Mouse (Mus musculus) olfactory bulb, adult 2 months (tissue): ENCODE results near the gene Tmem164. TPM values are rescaled to one million over a fixed set of nuclear protein-coding genes. Genes with fewer than 3 reads are reported as not detected.

ENCODE experiments used
- H3K27ac ChIP-seq: fragments of 200-500 bp; 2 replicates; pipeline ENCODE4 v1.5.1; 2012; ENCODE audit warnings: low read depth, low read length; ENCODE audit not compliant: insufficient read depth
- H3K4me1 ChIP-seq: fragments of 200-500 bp; 2 replicates; pipeline ENCODE4 v1.6.1; 2012; ENCODE audit warnings: low read length; ENCODE audit not compliant: control insufficient read depth, insufficient read depth
- H3K4me3 ChIP-seq: fragments of 200-500 bp; 2 replicates; pipeline ENCODE4 v1.5.1; 2012; ENCODE audit warnings: mild to moderate bottlenecking, low read depth, low read length, moderate library complexity; ENCODE audit not compliant: insufficient read depth
- CTCF ChIP-seq: fragments of 200-500 bp; IDR thresholded peaks from 2 replicates; pipeline ENCODE4 v1.5.1; 2012; ENCODE audit warnings: low read depth, mild to moderate bottlenecking, low read length, moderate library complexity; ENCODE audit not compliant: insufficient read depth
- POLR2A ChIP-seq: fragments of 200-500 bp; IDR thresholded peaks from 2 replicates; pipeline ENCODE4 v1.6.1; 2012; ENCODE audit warnings: mild to moderate bottlenecking, low read depth, low read length, moderate library complexity; ENCODE audit not compliant: insufficient read depth
- WGBS: fragments of 180-500 bp; shearing (Covaris S2); methylation state at CpG from one replicate; pipeline ENCODE4 v1.1.7; 2018; 5-methylcytosine and 5-hydroxymethylcytosine counted together
- polyA plus RNA-seq: library from polyadenylated mRNA; stranded (reverse); fragments of >200 nt; gene quantifications from 2 replicates; pipeline ENCODE4 v1.2.4, GENCODE M21; 2012; ENCODE audit warnings: low replicate concordance; ENCODE audit not compliant: missing spikeins, insufficient read depth, insufficient read length

Gene Tmem164
- polyA plus RNA-seq, 1 experiment: not detected

- Histone ChIP-seq H3K27ac (no peak overlapping the region), H3K4me3 (no peak overlapping the region), H3K4me1 (no peaks in the 10 kb centered on the region)
- no peak for TF ChIP-seq CTCF
- no peak for TF ChIP-seq POLR2A
- WGBS: 97% methylated on average over 1 of the region's 1 CpGs
These were observed 10.1 kb upstream of the Tmem164 start for GRCm38 (mm10) chrX:142671141-142671540.

- Histone ChIP-seq H3K27ac (no peak overlapping the region), H3K4me3 (no peak overlapping the region), H3K4me1 (no peaks in the 10 kb centered on the region)
- TF ChIP-seq POLR2A: no peak
- TF ChIP-seq CTCF: no peak
- WGBS: 84% methylated on average over 1 of the region's 1 CpGs
These were observed 8.5 kb upstream of the Tmem164 start for GRCm38 (mm10) chrX:142672701-142673100.

- TF ChIP-seq CTCF (no peak), POLR2A (no peak)
- WGBS: 67% methylated on average over 3 of the region's 3 CpGs
- H3K4me3 ChIP-seq: no peak overlapping the region
- peaks cover 2% of the 10 kb centered on the region for H3K4me1 ChIP-seq
- H3K27ac ChIP-seq: no peak overlapping the region
These were observed 4.0 kb upstream of the Tmem164 start for GRCm38 (mm10) chrX:142677193-142677592.

GRCm38 (mm10) chrX:142678499-142679474, 2.4 kb upstream of the Tmem164 start:
- Histone ChIP-seq H3K4me1 (peaks cover 11% of the 10 kb centered on the region), H3K27ac (no peak overlapping the region), H3K4me3 (no peak overlapping the region)
- TF ChIP-seq POLR2A: no peak
- no peak for TF ChIP-seq CTCF
- 56% methylated on average over 13 of the region's 13 CpGs for WGBS

- WGBS: 64% methylated on average over 11 of the region's 11 CpGs
- H3K4me1 ChIP-seq: peaks cover 11% of the 10 kb centered on the region
- TF ChIP-seq POLR2A (no peak), CTCF (no peak)
- no peak overlapping the region for H3K4me3 ChIP-seq
- H3K27ac ChIP-seq: no peak overlapping the region
These were observed 1.5 kb upstream of the Tmem164 start for GRCm38 (mm10) chrX:142679502-142680250.

- TF ChIP-seq CTCF (no peak), POLR2A (no peak)
- Histone ChIP-seq H3K27ac (no peak overlapping the region; the same call in 1 of the 2 replicates), H3K4me3 (peak overlapping the region; percentile 83), H3K4me1 (peaks cover 11% of the 10 kb centered on the region)
- WGBS: 20% methylated on average over 19 of the region's 19 CpGs
These were observed 683 bp upstream of the Tmem164 start for GRCm38 (mm10) chrX:142680391-142681055.

GRCm38 (mm10) chrX:142681616-142682141, 473 bp downstream of the Tmem164 start:
- WGBS: 16% methylated on average over 26 of the region's 43 CpGs
- TF ChIP-seq POLR2A (no peak), CTCF (no peak)
- Histone ChIP-seq H3K4me3 (peak overlapping the region; percentile 83), H3K4me1 (peaks cover 11% of the 10 kb centered on the region), H3K27ac (no peak overlapping the region)

- H3K4me1 ChIP-seq: peaks cover 11% of the 10 kb centered on the region
- 25% methylated on average over 27 of the region's 28 CpGs for WGBS
- H3K27ac ChIP-seq: no peak overlapping the region
- TF ChIP-seq CTCF: no peak
- TF ChIP-seq POLR2A: no peak
- peak overlapping the region; percentile 83 for H3K4me3 ChIP-seq
These were observed 1.1 kb downstream of the Tmem164 start for GRCm38 (mm10) chrX:142682176-142682820.
